Mouse (Mus musculus) CH12F3 (cell line): ENCODE data around the gene Ggct.

Source experiments
- in situ Hi-C: fragments of 300-500 bp; cut with MboI; formaldehyde crosslinking; loops from 2 replicates; pipeline ENCODE4 v1.14.3; 2020; ENCODE audit warnings: low sequenced_read_pairs

Ggct gene

DNA sequence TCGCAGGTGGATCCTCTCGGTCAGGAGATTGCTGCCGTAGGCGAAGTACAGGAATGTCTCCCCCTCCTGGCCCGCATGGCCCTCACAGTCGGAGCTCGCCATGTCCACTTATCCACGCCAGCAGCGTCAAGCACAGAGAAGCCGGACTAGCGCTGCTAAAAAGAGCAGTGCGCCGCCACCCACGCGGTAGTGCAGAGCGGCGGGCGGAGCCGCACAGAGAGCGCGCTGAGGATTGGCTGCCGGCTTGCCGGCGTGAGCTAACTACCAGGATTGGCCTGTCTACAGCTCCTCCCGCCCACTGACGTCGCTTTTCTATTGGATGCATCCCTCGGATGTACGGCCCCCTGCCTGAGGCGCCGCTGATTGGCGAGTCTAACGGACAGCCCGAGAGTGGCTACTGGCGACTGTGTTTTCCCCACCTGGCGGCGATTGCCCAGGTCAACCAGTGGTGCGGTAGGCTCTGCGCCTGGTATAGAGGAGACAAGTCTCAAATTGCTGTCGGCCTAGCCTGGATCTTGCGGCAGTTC is at the start of gene Ggct:
Ggct (minus strand) TSS at position 217 of the 527 bp plus-strand sequence.
- in situ Hi-C loops: loop anchor here (10.0 kb wide), 1 partner anchor 178 kb away; the partner anchor contains the start of gene Znrf2

DNA sequence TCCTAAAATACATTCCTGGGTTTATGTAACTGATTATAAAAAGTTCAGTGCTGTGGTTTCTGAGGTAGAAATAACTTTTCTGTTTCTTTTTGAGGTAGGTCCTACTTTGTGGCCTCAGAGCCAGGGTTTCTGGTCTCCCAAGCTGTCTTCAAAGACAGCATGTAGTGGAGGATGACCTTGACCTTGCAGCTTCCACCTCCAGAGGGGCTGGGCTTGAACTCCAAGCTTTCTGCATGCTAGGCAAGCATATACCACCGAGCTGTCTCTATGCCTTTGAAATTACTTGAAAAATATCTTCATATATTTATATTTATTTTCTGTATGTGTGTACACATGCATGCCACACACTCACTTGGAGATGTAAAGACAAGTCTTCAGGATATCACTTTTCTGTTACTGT is 47.3 kb upstream of the Ggct start:
- in situ Hi-C loops: no loop called here

DNA sequence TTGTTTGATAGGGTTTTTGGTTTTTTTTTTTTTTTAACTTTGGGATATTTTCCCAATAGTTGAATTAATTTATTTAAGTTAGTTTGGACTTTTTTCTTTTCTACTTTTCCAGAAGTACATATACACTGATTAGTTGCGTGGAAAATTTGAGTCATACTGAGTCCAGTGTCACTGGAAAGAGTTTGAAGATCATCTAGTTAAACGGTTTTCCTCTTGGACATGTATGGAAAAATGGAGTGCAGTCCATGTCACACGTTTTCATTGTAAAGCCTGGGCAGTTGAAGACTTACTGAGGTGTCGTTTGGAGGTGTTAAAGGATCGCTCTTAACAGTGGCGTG is 46.7 kb upstream of the Ggct start:
- in situ Hi-C loops: no loop called here

DNA sequence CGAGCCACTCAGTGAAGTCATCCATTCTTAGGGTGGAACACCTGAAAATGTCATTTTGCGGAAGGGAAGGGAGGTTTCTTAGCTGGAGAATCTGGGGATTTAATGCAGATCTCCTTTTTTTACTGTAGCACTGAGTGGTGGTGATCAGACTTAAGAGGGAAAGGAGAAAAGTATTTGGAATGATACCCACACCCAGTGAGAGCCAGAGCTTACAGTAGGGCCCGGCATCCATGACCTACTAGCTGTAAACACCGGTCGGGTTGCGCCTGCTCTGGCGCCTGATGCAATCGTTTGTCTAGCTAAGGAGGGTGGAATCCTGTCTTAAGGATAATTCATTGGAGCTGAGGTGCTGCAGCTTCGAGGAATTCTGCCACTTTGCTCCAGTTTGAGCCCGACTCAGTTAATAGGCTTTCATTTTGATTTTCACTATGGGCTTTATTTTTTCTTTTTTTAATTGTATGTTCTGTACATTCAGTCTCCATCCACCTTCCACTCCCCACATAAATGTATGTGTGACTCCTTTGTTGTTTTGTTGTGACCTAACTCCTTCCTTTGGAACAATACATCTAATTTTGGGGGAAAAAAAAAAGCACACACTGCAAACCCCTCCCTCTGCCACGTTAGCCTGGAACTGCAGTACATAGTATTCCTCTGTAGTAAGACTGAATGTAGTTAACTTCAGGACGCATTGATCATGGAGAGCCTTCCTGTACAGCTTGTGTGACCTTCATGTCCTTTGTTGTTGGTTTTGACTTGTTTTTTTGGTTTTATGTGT is 46.1 kb upstream of the Ggct start:
- in situ Hi-C loops: no loop called here

DNA sequence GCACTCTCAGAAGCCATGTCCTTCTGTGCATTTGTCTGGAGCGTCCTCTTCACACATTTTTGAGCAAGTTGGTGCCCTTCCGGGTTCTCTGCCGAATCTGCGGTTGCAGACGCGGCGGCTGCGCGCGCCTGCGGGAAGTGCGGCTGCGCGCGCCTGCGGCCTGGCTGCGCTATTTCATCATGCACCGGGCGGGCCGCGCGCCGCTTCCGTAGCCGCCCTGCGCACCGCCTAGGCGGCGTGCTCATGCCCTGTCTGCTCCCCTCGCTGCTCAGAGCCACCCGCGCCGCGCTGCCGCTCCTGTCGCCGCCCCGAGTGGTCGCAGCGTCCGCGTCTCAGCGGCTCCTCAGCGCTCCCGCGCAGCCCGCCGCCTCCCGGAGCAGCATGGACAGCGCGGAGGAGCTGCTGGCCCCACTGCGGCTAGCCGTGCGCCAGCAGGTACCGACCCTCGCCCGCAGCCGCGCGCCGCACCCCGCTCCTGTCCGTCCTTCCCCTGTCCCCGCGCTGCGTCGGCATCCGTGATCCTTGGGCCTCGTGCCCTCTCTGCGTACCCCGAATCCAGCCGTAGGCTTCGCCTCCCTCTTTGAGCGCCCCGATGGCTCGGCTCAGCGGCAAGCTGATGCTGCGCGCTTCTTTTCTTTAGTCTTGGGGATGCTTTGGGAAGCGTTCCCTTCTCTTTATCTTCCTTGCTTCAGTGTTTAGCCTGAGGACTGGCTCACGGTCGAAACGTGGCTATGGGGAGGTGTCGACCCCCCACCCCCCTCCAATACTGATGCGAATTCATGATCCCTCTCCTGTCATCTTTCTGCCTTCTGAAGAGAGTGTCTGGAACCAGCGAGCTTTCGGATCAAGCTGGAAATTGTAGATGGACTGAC is 45.3 kb upstream of the Ggct start, which contains the start of gene Gars:
Gars (plus strand) TSS at position 209 of the 872 bp plus-strand sequence.
- in situ Hi-C loops: no loop called here

DNA sequence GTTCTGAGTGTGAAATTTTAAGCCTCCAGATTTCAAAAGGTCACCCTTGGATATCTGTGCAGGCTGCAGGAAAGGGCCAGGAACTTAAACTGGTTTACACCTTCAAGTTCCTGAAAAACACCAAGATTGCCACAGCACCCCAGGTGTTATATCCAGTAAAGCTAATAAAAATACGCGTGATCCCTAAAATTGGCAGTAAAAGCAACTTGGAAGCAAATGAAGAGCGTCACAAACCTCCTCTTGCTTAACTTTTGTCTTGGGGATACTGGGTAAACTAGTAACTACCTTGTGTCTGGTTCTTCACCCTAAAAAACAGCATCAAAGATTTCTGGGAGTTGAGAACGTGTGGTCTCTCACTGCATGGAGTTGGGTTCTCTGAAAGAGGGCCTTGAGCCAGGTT is 44.0 kb upstream of the Ggct start:
- in situ Hi-C loops: no loop called here

DNA sequence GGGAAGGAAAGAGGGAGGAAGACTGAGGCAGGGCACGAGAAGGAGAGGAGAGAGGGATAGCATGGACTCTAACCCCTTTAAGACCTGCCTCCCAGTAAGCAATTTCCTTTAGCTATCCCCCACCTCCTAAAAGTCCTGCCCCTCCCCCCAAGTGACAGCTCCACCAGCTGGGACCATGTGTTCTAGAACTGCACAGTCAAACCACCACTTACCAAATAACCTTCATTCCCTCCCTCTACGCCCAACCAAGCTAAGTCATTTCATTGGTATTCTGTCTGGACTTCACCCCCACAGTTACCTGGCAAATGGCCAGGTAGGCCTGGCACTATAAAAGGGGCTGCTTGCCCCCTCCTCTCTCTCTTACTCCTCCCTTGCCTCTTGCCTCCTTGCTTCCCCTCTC is 34.9 kb upstream of the Ggct start:
- in situ Hi-C loops: no loop called here

DNA sequence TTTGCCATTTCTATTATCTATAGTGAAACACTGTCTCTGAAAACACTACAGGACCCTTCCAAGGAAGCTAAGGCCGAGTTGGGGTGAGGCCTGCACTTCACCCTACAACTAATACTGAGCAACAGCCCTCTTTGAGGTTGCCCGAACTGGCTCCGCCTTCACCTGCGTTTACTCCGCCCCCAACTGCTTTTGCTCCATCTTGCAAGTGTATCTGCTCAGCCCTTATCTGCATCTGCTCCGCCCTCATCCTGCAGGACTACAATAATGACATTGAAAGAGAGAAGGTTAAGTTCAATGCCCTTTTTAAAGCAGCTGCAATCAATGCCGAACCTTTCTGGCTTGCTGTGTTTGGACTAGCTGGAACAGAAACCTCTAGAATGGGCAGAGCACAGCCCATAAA is 29.1 kb upstream of the Ggct start:
- in situ Hi-C loops: loop anchor here (25.0 kb wide), 1 partner anchor 310 kb away; no protein-coding TSS in a partner anchor

DNA sequence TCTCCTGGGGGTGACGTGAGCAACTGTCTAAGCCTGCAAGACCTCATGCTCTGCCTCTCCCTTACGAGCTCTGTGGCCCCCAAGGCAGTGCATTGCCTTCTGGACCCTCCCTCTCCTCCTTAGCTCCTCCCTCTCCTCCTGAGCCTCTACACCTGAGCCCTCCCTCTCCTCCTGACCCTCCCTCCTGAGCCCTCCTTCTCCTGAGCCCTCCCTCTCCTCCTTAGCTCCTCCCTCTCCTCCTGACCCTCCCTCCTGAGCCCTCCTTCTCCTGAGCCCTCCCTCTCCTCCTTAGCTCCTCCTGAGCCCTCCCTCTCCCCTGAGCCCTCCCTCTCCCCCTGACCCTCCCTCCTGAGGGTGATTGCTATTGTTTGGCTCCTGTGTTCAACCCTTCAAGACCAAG is 25.7 kb upstream of the Ggct start:
- in situ Hi-C loops: loop anchor here (25.0 kb wide), 1 partner anchor 306 kb away; no protein-coding TSS in a partner anchor

DNA sequence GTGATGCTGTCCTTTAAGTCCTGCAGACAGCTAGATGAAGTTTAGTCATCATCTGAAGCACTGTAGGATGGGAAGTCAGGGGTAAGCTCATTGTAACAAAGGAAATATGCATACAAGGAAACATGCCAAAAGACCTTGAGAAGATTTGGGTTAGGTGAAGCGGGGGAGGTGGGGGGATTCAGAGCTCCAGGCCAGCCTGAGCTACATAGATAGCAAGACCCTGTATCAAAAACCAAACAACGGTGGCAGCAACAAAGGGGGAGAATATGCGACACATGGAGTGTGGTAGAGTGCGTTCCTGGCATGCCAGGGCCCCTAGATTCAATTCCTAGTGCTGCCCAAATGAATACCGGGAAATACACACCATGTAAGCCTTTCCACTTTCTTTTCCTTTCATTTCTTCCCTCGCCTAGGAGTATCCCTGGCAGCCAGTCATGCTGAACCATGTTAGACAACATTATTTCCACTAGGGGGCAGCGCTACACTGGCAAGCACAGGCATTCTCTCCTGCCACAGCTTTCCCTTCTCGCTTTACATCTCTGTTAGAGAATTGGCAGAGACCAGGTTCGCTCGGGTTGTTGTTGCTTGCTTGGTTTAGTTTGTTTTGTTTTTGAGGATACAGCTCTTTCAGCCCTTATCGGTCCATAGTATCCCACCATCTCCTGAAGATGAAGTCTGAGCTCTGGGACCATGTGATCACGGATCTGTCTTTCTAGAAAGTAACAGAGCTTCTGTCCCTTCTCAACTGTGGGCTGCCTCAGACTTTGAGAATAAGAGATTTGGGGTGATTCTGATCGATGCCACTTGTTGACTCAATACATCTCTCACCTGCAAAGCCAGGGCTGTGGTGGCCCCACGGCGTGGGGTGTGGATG is 24.2 kb upstream of the Ggct start:
- in situ Hi-C loops: loop anchor here (25.0 kb wide), 1 partner anchor 305 kb away; no protein-coding TSS in a partner anchor

DNA sequence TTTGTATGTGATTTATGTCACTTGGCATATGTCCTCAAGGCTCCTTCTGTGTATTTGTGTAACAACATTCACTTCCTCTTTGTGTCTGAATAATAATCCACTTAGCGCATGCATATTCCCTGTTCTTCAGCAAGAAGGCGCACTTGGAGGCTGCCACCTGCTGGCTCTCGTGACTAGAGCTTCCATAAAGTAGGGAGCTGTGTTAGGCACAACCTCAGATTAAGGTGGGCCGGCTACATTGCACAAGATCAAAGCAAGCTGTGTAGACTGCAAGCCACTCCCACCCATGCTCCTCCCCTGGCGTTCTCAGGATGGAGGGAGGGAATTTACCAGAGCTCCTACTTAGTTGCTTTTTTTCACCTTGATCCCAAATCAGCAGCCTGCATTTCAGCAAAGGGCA is 23.5 kb upstream of the Ggct start:
- in situ Hi-C loops: loop anchor here (25.0 kb wide), 1 partner anchor 304 kb away; no protein-coding TSS in a partner anchor

DNA sequence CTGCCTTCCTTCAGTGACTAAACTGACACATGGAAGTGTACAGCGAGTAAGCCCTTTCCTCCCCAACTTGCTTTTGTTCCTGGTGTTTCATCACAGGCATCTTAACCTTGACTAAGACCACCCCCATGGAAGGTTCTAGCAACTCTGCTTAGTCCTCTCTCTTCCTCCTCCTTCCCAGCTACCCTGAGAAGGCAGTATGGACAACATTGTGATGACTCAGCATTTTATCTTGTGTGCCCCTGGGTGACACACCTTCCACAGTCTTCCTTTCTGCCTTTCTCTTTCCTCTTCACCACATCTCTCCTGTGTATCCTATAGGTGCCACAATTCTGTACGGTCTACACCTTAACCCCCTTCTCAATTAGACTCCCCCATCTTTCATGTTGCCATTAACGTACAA is 21.4 kb upstream of the Ggct start:
- in situ Hi-C loops: loop anchor here (25.0 kb wide), 1 partner anchor 302 kb away; no protein-coding TSS in a partner anchor

DNA sequence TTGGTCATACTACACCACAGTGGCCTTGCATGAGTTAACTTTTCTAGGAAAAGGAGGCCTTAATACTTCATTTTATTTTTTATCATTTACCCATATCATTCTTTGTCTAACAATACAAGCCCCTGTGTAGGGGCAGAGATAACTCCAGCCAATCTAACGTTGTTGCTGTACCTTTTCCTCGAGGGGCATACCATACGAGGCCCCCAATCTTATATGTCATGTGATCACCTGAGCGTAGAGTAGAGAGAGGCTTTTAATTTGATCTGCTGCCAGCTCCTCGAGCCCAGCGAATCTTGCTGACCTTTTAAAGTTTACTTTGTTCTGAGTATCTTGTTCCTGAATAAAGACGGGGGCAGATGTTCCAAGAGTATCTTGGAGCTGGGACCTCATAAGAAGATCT is 19.8 kb upstream of the Ggct start:
- in situ Hi-C loops: loop anchor here (25.0 kb wide), 1 partner anchor 300 kb away; no protein-coding TSS in a partner anchor

DNA sequence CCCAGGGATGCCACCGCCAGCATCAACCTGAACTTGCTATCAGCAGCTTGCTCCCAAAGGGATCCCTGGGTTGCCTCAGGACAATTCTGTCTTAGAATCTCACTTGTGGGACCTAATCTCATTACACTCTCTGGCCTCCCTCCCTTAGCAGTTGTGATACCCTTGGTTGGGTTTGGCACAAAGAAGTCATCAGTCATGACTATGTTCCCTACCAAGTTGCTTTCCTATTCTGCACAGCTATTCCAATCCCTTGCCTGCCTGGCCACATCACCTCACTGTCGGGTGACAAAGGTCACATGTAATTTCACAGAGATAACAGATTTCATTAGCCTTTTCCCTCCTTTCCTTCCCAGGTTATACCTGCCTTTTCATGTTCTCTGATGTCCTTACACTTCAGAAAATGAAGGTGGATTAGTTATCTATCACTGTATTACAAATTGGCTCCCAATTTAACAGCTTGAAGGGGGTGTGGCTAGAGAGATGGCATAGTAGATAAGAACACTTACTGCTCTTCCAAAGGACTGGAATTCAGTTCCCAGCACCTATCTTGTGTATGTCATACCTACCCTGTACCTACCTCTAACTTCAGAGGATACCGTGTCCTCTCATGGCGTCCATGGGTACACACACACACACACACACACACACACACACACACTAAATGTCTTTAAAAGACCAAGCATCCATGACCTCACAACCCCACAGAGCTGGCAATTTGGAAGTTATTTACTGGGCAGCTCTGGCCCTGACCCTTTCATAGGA is 17.8 kb upstream of the Ggct start:
- in situ Hi-C loops: loop anchor here (25.0 kb wide), 1 partner anchor 298 kb away; no protein-coding TSS in a partner anchor

DNA sequence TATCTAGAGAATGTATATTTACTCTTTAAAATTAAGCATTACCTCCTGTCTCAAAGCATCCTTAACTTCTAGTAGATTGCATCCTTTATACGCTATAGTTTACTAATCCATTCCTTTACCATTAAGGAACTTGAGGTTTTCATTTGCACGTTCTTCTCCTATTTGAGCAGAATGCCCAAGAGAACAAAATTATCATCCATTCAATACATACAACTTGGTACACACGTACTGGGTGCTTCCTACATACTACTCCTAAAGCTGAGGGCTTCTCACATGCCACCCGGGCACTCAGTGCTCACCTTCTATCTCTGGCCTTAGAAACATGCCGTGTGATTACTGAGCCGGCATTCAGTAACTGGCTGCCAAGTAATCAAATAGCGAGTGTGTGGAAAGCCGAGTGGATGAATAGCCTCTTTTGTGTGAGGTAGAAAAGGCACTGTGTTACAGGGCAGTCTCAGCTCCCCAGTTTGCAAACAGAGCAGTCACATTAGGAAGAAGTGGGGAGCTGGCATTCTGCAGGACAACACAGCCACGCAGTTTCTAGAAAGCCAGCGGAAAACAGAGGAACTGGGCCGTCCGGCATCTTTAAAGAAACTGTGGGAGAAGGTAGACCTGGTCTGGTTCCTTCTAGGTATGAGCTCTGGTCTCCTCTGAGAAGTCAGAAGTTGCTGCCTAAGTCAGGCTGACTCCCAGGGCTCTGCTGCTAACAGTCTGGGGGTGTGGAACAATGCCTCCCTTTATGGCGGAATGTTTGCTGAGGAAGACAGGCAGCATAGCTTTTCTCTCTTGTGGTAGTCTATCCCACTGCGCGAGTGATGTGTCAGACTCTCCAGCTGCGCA is 16.9 kb upstream of the Ggct start:
- in situ Hi-C loops: loop anchor here (25.0 kb wide), 1 partner anchor 297 kb away; no protein-coding TSS in a partner anchor

DNA sequence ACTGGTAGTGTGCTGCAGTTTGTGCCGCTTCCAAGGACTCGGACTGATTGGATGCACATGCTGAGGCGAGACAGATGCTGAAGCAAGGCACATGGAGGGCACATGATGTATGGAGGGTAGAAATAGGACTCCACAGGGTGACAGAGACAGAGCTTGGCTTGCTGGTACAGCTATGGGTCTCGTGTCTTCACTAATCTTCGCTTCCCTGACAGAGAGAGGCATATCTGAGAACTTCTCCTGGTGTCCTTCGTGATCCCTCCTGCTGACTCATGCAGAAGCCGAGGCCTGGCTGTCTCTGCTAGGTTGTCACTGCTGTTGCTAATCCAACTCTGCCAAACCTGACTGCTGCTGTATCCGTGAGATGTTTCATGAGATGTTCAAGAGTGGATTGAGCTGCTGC is 15.7 kb upstream of the Ggct start:
- in situ Hi-C loops: loop anchor here (25.0 kb wide), 1 partner anchor 296 kb away; no protein-coding TSS in a partner anchor

DNA sequence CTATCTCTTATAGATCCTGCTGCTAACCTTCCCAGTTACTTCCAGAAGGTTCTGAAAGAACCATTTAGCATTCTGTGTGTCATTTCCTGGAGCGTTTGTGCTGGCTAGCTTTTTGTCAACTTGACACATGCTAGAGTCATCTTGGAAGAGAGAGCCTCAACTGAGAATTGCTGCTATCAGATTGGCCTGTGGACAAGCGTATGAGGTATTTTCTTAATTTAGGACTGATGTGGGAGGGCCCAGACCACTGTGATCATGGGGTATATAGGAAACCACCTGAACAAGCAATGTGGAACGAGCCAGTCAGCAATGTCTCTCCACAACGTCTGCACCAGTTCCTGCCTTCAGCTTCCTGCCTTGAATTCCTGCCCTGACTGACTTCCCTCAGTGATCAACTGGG is 10.8 kb upstream of the Ggct start:
- in situ Hi-C loops: loop anchor here (25.0 kb wide), 1 partner anchor 291 kb away; no protein-coding TSS in a partner anchor

DNA sequence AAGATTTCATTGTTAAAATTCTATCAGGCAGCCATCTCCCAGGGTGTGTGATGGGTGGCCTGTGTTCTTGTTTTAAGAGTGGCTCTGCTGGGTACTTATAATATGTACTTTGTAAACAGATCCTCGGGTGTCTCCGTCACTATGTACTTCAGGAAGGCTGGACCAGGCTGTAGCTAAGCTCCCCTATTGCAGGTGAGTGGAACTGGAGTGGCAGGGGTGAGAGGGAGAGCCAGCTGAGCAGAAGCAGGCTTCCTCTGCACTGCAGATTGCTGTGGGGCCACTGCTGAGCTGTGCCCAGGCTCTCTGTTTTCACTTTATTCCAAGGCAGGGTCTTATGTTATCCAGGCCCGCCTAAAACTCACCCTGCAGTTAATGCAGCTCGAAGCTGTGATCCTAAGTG is 9.7 kb upstream of the Ggct start:
- in situ Hi-C loops: loop anchor here (25.0 kb wide), 1 partner anchor 290 kb away; no protein-coding TSS in a partner anchor
